Mouse (Mus musculus) heart, postnatal 0 days (tissue): ENCODE data around the gene Rnf157.
A peak's percentile ranks its signal among the peaks of the same experiment; 100 is the strongest.

Experiments used
- CTCF ChIP-seq: IDR thresholded peaks from 2 replicates; pipeline ENCODE4 v1.5.1; 2016; ENCODE audit warnings: antibody characterized with exemption, control low read depth, low read depth
- EP300 ChIP-seq: IDR thresholded peaks from 2 replicates; pipeline ENCODE4 v1.6.1; 2016; ENCODE audit warnings: antibody characterized with exemption, low read depth

GRCm38 (mm10) chr11:116335244-116336036, 77.4 kb downstream of the Rnf157 start, which contains the start of gene Foxj1:
- peak; percentile 48 for TF ChIP-seq CTCF
- no peak for TF ChIP-seq EP300
